Mouse (Mus musculus) monocyte, adult 5-6 weeks (primary cell): ENCODE results near the gene Fam98a. TPM values are rescaled to one million over a fixed set of nuclear protein-coding genes. Genes with fewer than 3 reads are reported as not detected.

Experiments
- ATAC-seq: fragments of 153-309, 156-312 bp; replicated peaks from 2 replicates; pipeline ENCODE4 v1.8.0; 2017; ENCODE audit warnings: mild to moderate bottlenecking; ENCODE audit not compliant: low TSS enrichment, insufficient number of reproducible peaks, severe bottlenecking, poor library complexity, low FRiP score
- total RNA-seq: library from RNA; stranded (forward); fragments of 200-1000, 200-491, 200-594 nt; gene quantifications from 3 replicates; pipeline ENCODE4 v1.2.3, GENCODE M21; 2017

Fam98a gene
- total RNA-seq: 13.4 to 25.5 TPM (median 19.4 TPM) in 3 replicates

- peak; percentile 96 for ATAC-seq
Measured at GRCm38 (mm10) chr17:75551512-75552400, at the start of gene Fam98a. Fam98a (minus strand) TSS chr17:75551946.

DNA sequence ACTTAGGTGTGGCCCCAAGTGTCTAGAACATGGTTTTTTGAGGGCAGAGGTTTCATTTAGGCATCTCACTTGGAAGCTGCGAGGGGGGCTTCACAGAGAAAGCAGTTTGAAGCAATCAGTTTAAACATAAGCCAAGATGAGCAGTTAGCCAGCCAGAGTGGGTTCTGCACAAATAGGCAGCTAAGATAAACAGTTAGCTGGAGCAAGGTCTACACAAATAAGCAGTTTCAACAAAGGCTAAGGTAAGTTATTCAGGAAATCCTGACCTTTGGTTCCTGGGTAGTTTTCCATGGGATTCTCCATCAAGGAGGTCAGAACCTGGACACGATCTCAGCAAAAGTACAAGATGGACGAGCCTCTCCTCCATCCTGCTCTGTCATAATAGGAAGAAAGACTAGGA is 46.9 kb upstream of the Fam98a start:
- ATAC-seq: no peak

DNA sequence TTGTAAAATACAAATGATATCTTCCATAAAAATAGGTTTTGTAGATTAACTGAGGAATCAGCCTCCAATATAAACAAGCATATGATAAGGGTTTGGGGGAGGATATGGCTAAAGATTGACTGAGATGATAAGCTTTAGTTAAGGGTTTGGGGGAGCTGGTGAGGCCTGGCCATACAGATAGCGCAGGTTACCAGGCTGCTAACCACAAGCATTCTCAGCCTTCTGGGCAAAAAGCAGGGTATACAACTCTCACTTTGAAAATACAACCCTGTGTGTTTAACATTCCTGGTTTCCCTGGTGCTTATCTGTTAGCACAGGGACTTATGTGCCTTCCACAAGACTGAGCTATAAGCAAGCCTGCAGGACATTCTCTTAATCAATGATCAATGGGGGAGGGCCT is 31.0 kb upstream of the Fam98a start:
- no peak for ATAC-seq

DNA sequence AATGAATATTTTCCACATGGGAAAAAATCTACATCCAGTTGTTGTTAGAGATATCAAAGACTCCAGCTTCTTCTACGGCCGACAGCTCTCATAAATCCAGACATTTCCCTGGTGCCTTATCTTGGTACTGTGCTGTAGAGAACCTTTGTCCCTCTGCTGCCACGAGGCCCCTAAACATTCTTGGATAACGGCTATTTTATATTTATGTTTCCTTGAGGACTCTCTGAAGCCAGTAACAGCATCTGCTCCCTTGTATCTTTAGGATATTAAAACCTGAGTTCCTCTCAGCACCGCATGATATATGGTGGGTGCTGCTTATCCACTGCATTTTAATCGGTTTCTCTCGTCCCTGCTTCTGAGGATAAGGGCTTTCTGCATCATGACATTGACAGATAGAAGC is 23.9 kb upstream of the Fam98a start:
- ATAC-seq: no peak

DNA sequence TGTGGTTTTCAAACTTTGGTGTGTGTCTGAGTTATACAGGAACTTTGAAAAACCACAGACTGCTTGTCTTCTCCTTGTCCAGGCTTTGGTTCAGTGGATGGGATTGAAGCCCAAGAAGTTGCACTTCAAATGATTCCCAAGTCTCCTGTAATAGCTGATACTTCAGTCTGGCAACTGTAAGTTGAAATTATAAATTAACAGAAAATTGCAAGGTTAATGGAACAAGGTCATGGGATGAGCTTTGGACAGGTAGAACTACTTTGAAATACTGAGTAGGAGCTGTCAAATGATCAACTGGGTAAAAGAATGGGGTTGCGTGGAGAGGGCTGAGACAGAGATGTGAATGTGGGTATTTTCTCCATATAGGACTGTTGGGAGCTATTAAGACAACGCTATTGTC is 6.3 kb upstream of the Fam98a start:
- no peak for ATAC-seq

- ATAC-seq: no peak
Measured at GRCm38 (mm10) chr17:75557031-75557430, 5.3 kb upstream of the Fam98a start.

DNA sequence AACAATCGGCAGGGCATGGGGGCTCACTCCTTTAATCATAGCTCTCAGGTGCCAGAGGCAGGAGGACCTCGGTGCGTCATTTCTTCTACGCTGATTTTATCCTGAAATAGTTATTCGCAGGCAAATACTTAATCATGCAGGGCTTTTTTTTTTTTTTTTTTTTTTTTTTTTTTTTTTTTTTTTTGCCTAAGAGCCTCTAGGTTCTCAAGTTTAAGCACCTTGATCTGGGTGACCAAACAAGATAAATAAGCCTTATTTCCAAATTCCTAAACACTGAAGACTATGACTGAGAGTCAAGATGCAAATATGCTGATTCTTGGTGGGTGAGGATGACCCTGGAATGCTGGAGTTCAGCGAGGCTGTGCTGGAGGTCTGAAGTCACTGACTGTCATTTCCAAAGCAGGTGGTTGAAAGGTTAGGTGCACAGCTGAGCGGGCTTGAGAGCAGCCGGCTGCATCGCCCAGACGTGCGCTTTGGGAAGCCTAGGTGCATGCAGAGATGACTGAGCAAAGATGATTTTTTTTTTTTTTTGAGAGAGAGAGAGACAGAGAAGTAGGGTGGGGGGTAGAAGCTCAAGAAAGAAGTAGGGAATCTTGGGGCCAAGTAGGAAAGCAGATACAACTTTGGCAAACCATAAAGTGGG is 854 bp downstream of the Fam98a start:
- no peak for ATAC-seq

DNA sequence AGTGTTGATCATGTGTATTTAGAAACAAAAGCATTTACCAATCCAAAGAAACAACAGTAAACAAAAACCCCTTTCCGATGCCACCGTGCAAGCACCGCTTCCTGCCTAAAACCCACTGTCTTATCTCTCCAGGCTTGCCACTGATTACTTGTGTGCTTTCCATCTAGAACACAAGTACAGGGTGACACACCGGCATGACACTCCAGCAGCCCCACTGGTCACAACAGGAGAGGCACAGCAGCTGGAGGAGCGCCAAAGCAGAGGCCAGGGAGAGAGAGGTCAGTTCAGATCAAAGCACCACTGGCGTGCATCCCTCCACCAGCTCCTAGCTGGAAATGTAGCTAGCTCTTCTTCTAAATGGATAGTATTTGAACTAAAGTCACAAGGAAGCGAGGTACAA is 7.5 kb downstream of the Fam98a start:
- ATAC-seq: no peak

GRCm38 (mm10) chr17:75543434-75543833 is 8.3 kb downstream of the Fam98a start:
- no peak for ATAC-seq

- ATAC-seq: no peak
Measured at GRCm38 (mm10) chr17:75539841-75540240, 11.9 kb downstream of the Fam98a start.

DNA sequence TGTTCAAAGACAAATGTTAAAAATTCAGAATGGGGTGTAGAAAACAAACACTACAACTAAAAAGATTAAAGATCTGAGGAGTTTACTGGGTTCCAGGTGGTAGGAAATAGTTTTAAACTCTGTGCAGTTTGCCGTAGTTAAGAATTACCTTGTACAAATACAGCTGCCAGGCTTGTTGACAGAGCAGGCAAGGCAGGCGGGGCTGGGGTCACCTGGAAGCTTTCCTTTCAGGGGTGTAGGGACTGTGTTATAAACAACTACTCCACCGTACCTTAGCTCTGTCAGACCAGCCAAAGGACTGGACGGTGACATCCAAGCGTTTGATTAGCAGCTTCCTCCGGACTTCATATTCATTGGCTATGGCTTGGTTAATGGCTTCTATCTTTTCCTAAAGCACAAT is 12.6 kb downstream of the Fam98a start:
- no peak for ATAC-seq

DNA sequence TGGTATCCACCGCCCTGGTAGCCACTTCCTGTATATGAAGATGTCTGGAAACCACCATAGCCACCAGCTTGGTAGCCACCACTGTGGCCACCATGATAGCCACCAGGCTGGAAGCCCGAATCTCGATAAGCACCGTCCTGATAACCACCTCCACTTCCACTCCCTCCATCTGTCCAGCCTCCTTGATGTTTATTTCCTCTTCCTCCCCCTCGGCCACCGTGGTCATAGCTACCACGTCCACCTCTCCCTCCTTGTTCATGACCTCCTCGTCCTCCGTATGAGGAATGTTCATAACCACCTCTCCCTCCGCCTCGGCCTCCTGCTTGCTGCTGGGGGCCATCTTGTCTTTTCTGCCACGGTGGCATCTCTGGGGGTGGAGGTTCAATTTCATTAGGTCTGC is 13.3 kb downstream of the Fam98a start:
- no peak for ATAC-seq

DNA sequence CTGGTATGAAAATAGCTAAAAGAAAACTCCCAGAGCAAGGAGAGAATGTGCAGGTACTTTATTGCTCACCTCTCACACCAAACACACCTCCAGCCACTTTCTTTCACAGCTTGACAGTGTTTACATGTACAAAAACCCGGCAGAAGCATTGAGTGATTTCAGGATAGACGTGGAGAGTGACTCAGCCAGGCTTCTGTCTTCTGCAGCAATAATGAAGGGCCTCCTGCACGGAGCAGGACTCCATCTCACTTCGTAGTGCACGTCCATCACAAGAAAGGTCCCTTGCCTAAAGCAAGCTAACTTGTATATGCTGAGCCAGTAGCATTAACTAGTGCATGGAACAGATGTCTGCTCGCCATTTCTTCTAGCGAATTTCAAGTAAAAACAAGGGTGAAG is 14.7 kb downstream of the Fam98a start:
- ATAC-seq: no peak

- ATAC-seq: peak; percentile 73
Measured at GRCm38 (mm10) chr17:75536396-75537049, 15.2 kb downstream of the Fam98a start.

GRCm38 (mm10) chr17:75535612-75536011 is 16.1 kb downstream of the Fam98a start:
- no peak for ATAC-seq

- ATAC-seq: no peak
Measured at GRCm38 (mm10) chr17:75534314-75535020, 17.3 kb downstream of the Fam98a start.

DNA sequence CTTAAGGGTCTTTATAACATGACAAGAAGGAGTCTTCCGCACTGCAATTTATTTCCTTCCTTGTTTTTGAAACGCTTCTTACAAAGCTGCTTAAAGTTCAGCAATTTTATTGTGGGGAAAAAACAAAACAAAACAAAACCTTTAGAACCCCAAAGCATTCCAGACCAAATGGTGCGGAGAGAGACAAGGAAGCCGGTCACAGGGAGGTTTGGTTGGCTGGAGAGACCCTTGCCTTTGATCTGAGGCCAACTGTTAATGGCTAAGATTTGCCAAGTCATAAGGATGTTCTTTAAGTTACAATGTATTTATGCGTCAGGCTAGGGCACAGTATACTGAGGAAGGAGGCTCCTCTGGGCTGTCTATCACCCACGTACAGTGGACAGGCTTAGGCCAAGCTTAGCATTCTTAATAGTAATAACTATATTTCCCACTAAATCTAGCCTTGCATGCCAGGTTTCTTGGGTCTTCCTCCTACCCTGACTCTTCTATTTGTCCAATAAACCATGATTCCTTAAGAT is 19.2 kb downstream of the Fam98a start:
- no peak for ATAC-seq

GRCm38 (mm10) chr17:75529222-75529935 is 22.4 kb downstream of the Fam98a start:
- ATAC-seq: no peak
